Mouse (Mus musculus): Measurements from ENCODE around the gene Pole2.

- TF ChIP-seq POLR2A (IDR thresholded peaks at IDR 0.05; ENCODE audit: low read depth, low read length) (no peak), CTCF (IDR thresholded peaks at IDR 0.05; ENCODE audit: extremely low read depth, insufficient read length, insufficient replicate concordance, low read depth, low read length) (no peak)
Observed at GRCm38 (mm10) chr12:69198985-69199384, 29.0 kb downstream of the Pole2 start.
